Mouse (Mus musculus) forebrain, embryonic 14.5 days (tissue): ENCODE measurements around the gene Drap1. TPM values are rescaled to one million over a fixed set of nuclear protein-coding genes. Genes with fewer than 3 reads are reported as not detected.

Experiments
- ATAC-seq: fragments of 200-750 bp; cut with Nextera tagmentation; 2 replicates; pipeline ENCODE4 v1.8.0; 2017; ENCODE audit warnings: mild to moderate bottlenecking, moderate library complexity
- DNase-seq: peaks from one replicate; pipeline ENCODE4 v3.0.0-alpha.2; 2015; ENCODE audit warnings: low spot score
- H3K27ac ChIP-seq: fragments of 300-500 bp; sonication (generic); 2 replicates; pipeline ENCODE4 v1.5.1; 2014; ENCODE audit warnings: low read depth, mild to moderate bottlenecking, control low read depth, low read length, moderate library complexity
- H3K27me3 ChIP-seq: fragments of 300-500 bp; sonication (generic); replicated peaks from 2 replicates; pipeline ENCODE4 v1.6.1; 2014; ENCODE audit warnings: low read length, control low read depth, mixed read lengths; ENCODE audit not compliant: control insufficient read depth, insufficient read depth
- H3K36me3 ChIP-seq: fragments of 300-500 bp; sonication (generic); 2 replicates; pipeline ENCODE4 v1.6.1; 2014; ENCODE audit warnings: low read length, control low read depth; ENCODE audit not compliant: control insufficient read depth, insufficient read depth
- H3K4me1 ChIP-seq: fragments of 300-500 bp; sonication (generic); 2 replicates; pipeline ENCODE4 v1.6.1; 2014; ENCODE audit warnings: antibody characterized with exemption, low read length, control low read depth; ENCODE audit not compliant: control insufficient read depth, insufficient read depth
- H3K4me2 ChIP-seq: fragments of 300-500 bp; sonication (generic); 2 replicates; pipeline ENCODE4 v1.6.1; 2014; ENCODE audit warnings: mild to moderate bottlenecking, control low read depth, low read length
- H3K4me3 ChIP-seq: fragments of 300-500 bp; sonication (generic); 2 replicates; pipeline ENCODE4 v1.5.1; 2014; ENCODE audit warnings: low read depth, low read length, control low read depth
- H3K9ac ChIP-seq: fragments of 300-500 bp; sonication (generic); 2 replicates; pipeline ENCODE4 v1.6.1; 2014; ENCODE audit warnings: mild to moderate bottlenecking, low read length, control low read depth, moderate library complexity
- H3K9me3 ChIP-seq: fragments of 300-500 bp; sonication (generic); replicated peaks from 2 replicates; pipeline ENCODE4 v1.6.1; 2016; ENCODE audit warnings: low read length, control low read depth, mixed read lengths; ENCODE audit not compliant: control insufficient read depth
- WGBS: fragments of 180-500 bp; shearing (Covaris S2); extraction: QIAGEN DNeasy Blood & Tissue Kit; methylation state at CpG from one replicate; pipeline ENCODE4 v1.1.7; 2014; 5-methylcytosine and 5-hydroxymethylcytosine counted together
- polyA plus RNA-seq: library from polyadenylated mRNA; unstranded; fragments of >200 nt; fragmentation: Nextera tagmentation; extraction: Ambion mirVana; gene quantifications from 2 replicates; pipeline ENCODE4 v1.2.1, GENCODE M21; 2014

The Drap1 gene
- polyA plus RNA-seq = 255 and 263 TPM in 2 replicates

- H3K27ac ChIP-seq = peak within 1 kb of the TSS; percentile 89
- H3K27me3 ChIP-seq = no peaks in the 10 kb centered on the region
- ATAC-seq (peak; percentile 94), DNase-seq (peak; percentile 98)
- H3K4me3 ChIP-seq = peak within 1 kb of the TSS; percentile 88
- H3K9me3 ChIP-seq = no peaks in the 10 kb centered on the region
- peaks cover 37% of the 10 kb centered on the region for H3K36me3 ChIP-seq
- H3K9ac ChIP-seq = peak within 1 kb of the TSS; percentile 94
- peaks cover 16% of the 10 kb centered on the region for H3K4me1 ChIP-seq
- WGBS = under 1% methylated on average over 65 of the region's 87 CpGs
- H3K4me2 ChIP-seq = peak within 1 kb of the TSS; percentile 82
Observed at GRCm38 (mm10) chr19:5424782-5425741, at the start of gene Drap1, which contains the start of gene AI837181. Drap1 (minus strand) TSS chr19:5424979. AI837181 (plus strand) TSS chr19:5425144.

GRCm38 (mm10) chr19:5473720-5474119 is 48.9 kb upstream of the Drap1 start, which contains the start of gene Efemp2:
Efemp2 (plus strand) TSS chr19:5473954.
- DNase-seq (peak; percentile 85), ATAC-seq (peak; percentile 64)
- no peaks in the 10 kb centered on the region for H3K27me3 ChIP-seq
- no peaks in the 10 kb centered on the region for H3K9me3 ChIP-seq
- H3K4me1 ChIP-seq = peaks cover 10% of the 10 kb centered on the region; the same call in 1 of the 2 replicates
- peak within 1 kb of the TSS; percentile 78 for H3K9ac ChIP-seq
- peaks cover 4% of the 10 kb centered on the region; the same call in 1 of the 2 replicates for H3K36me3 ChIP-seq
- no peak within 1 kb of the TSS for H3K27ac ChIP-seq
- peak within 1 kb of the TSS; percentile 94 for H3K4me2 ChIP-seq
- under 1% methylated on average over 22 of the region's 22 CpGs for WGBS
- peak within 1 kb of the TSS; percentile 55 for H3K4me3 ChIP-seq

- no peaks in the 10 kb centered on the region for H3K9me3 ChIP-seq
- no peak overlapping the region for H3K4me3 ChIP-seq
- no peak for DNase-seq
- H3K27ac ChIP-seq = no peak overlapping the region
- H3K27me3 ChIP-seq = no peaks in the 10 kb centered on the region
- H3K9ac ChIP-seq = no peak overlapping the region
- whole genome bisulfite sequencing = 77% methylated on average over 3 of the region's 3 CpGs
- H3K4me1 ChIP-seq = peaks cover 10% of the 10 kb centered on the region; the same call in 1 of the 2 replicates
- H3K36me3 ChIP-seq = peaks cover 2% of the 10 kb centered on the region; the same call in 1 of the 2 replicates
- no peak overlapping the region for H3K4me2 ChIP-seq
- ATAC-seq = no peak
Observed at GRCm38 (mm10) chr19:5472857-5473256, 48.1 kb upstream of the Drap1 start.

GRCm38 (mm10) chr19:5471846-5472245 is 47.1 kb upstream of the Drap1 start:
- DNase-seq = no peak
- WGBS = 47% methylated on average over 5 of the region's 5 CpGs
- H3K9ac ChIP-seq = no peak overlapping the region
- no peaks in the 10 kb centered on the region for H3K9me3 ChIP-seq
- peaks cover 10% of the 10 kb centered on the region; the same call in 1 of the 2 replicates for H3K4me1 ChIP-seq
- no peak overlapping the region for H3K27ac ChIP-seq
- no peak for ATAC-seq
- peaks cover 12% of the 10 kb centered on the region for H3K36me3 ChIP-seq
- H3K4me3 ChIP-seq = no peak overlapping the region
- H3K4me2 ChIP-seq = no peak overlapping the region
- H3K27me3 ChIP-seq = no peaks in the 10 kb centered on the region

GRCm38 (mm10) chr19:5468374-5468773 is 43.6 kb upstream of the Drap1 start, which contains the start of gene Ctsw:
Ctsw (minus strand) TSS chr19:5468507.
- no peak within 1 kb of the TSS for H3K4me2 ChIP-seq
- ATAC-seq (no peak), DNase-seq (no peak)
- 0 out of 2 replicates have a peak, but pooled peaks cover 4% of the 10 kb centered on the region for H3K4me1 ChIP-seq
- H3K9ac ChIP-seq = no peak within 1 kb of the TSS
- no peak within 1 kb of the TSS for H3K27ac ChIP-seq
- peaks cover 43% of the 10 kb centered on the region for H3K36me3 ChIP-seq
- H3K9me3 ChIP-seq = no peaks in the 10 kb centered on the region
- WGBS = 65% methylated on average over 5 of the region's 5 CpGs
- no peaks in the 10 kb centered on the region for H3K27me3 ChIP-seq
- no peak within 1 kb of the TSS for H3K4me3 ChIP-seq

GRCm38 (mm10) chr19:5466916-5467500 is 42.2 kb upstream of the Drap1 start:
- DNase-seq (no peak), ATAC-seq (no peak)
- WGBS = 95% methylated on average over 6 of the region's 6 CpGs
- Histone ChIP-seq H3K36me3 (peaks cover 56% of the 10 kb centered on the region), H3K4me3 (no peak overlapping the region), H3K9ac (no peak overlapping the region), H3K27me3 (no peaks in the 10 kb centered on the region), H3K4me1 (0 out of 2 replicates have a peak, but pooled peaks cover 4% of the 10 kb centered on the region), H3K4me2 (no peak overlapping the region), H3K9me3 (no peaks in the 10 kb centered on the region), H3K27ac (no peak overlapping the region)

- peaks cover 58% of the 10 kb centered on the region for H3K36me3 ChIP-seq
- peaks cover 11% of the 10 kb centered on the region for H3K4me1 ChIP-seq
- H3K4me3 ChIP-seq = no peak overlapping the region
- no peak for DNase-seq
- no peak overlapping the region for H3K27ac ChIP-seq
- H3K4me2 ChIP-seq = no peak overlapping the region
- no peak for ATAC-seq
- WGBS = 97% methylated on average over 8 of the region's 8 CpGs
- no peaks in the 10 kb centered on the region for H3K27me3 ChIP-seq
- H3K9ac ChIP-seq = no peak overlapping the region
- no peaks in the 10 kb centered on the region for H3K9me3 ChIP-seq
Observed at GRCm38 (mm10) chr19:5465037-5465436, 40.3 kb upstream of the Drap1 start.

- peak overlapping the region; percentile 11 for H3K4me3 ChIP-seq
- H3K9me3 ChIP-seq = no peaks in the 10 kb centered on the region
- H3K4me2 ChIP-seq = peak overlapping the region; percentile 47
- peaks cover 14% of the 10 kb centered on the region for H3K4me1 ChIP-seq
- H3K9ac ChIP-seq = peak overlapping the region; percentile 58
- 41% methylated on average over 15 of the region's 15 CpGs for WGBS
- DNase-seq (peak; percentile 88), ATAC-seq (peak; percentile 62)
- H3K27ac ChIP-seq = peak overlapping the region; percentile 52; the same call in 1 of the 2 replicates
- peaks cover 58% of the 10 kb centered on the region for H3K36me3 ChIP-seq
- no peaks in the 10 kb centered on the region for H3K27me3 ChIP-seq
Observed at GRCm38 (mm10) chr19:5463791-5464562, 39.2 kb upstream of the Drap1 start.
